9 mouse cellular contexts compared by ENCODE assay signal in genomic region chr13:58213801-58214200, GRCm38 (mm10). TPM values are rescaled to one million over a fixed set of nuclear protein-coding genes. Genes with fewer than 3 reads are reported as not detected.
A peak's percentile ranks its signal among the peaks of the same experiment; 100 is the strongest.
DNase-seq lines count a peak whose midpoint lies in the region; ATAC-seq and TF ChIP-seq lines count a peak whose summit lies in the region.
"Had no signal": no experiment of that assay in that cellular context is flagged by ENCODE, and none has a peak within 500 bp of the region (broad histone marks: within the 10 kb centered on the region; RNA-seq: fewer than 3 reads in every experiment).

No protein-coding gene starts in this region.

- TF ChIP-seq POLR2A in MEL (IDR thresholded peaks at IDR 0.05; ENCODE audit: control insufficient read depth in 1 of 2, insufficient read depth in 1 of 2, low read depth in 1 of 2, low read length in 2 of 2, poor library complexity in 1 of 2), result no peak

- ATAC-seq in heart, embryonic 14.5 days (ENCODE audit: insufficient number of reproducible peaks, insufficient read depth, low FRiP score, low read depth), result no peak
- ATAC-seq in hindbrain, embryonic 15.5 days (ENCODE audit: low FRiP score, low read depth), result no peak
- ATAC-seq in neural tube, embryonic 12.5 days (ENCODE audit: low FRiP score, low read depth), result no peak
- no peak for ATAC-seq in cerebellum, adult (ENCODE audit: insufficient number of reproducible peaks, low FRiP score, low TSS enrichment)

- no peaks in the 10 kb centered on the region for H3K36me3 ChIP-seq in heart, embryonic 14.5 days (ENCODE audit: control insufficient read depth, insufficient read depth, low read length)
- H3K36me3 ChIP-seq in MEL (ENCODE audit: control insufficient read depth in 1 of 2, insufficient read depth in 2 of 2, low read length in 2 of 2), result peaks cover 4 to 37% of the 10 kb centered on the region in 2 experiments
- H3K36me3 ChIP-seq in hindbrain, embryonic 15.5 days, result no peaks in the 10 kb centered on the region
- H3K36me3 ChIP-seq in neural tube, embryonic 12.5 days, result no peaks in the 10 kb centered on the region

- no peak for DNase-seq in heart, postnatal 25 days (ENCODE audit: low spot score)
- DNase-seq in MEL (ENCODE audit: low read depth, low spot score), result no peak
- DNase-seq in cerebellum, adult 11 months, result no peak
- DNase-seq in cerebellum, postnatal 10 days, result no peak

- intact Hi-C loops in heart, postnatal 25 days (cut with DNase I), result no loop called here

- no peak for TF ChIP-seq CTCF in MEL (IDR thresholded peaks at IDR 0.05 in 2 of 3, conservative IDR thresholded peaks at IDR 0.05 in 1 of 3; ENCODE audit: control insufficient read depth in 1 of 3, insufficient read depth in 1 of 3, low read depth in 2 of 3, low read length in 3 of 3, poor library complexity in 1 of 3, severe bottlenecking in 1 of 3)

- 49% methylated on average over 8 of the region's 8 CpGs for WGBS in heart, embryonic 14.5 days
- 68% methylated on average over 8 of the region's 8 CpGs for WGBS in hindbrain, embryonic 15.5 days
- WGBS in neural tube, embryonic 12.5 days, result 75% methylated on average over 8 of the region's 8 CpGs

- H3K27ac ChIP-seq in heart, embryonic 14.5 days (replicated peaks in 1 of 2; ENCODE audit: control insufficient read depth in 1 of 2, insufficient read depth in 1 of 2, low read depth in 2 of 2, low read length in 2 of 2), result no peak overlapping the region
- H3K27ac ChIP-seq in MEL (ENCODE audit: control insufficient read depth, low read depth, low read length), result no peak overlapping the region
- no peak overlapping the region for H3K27ac ChIP-seq in hindbrain, embryonic 15.5 days (replicated peaks)
- H3K27ac ChIP-seq in neural tube, embryonic 12.5 days, result no peak overlapping the region
- H3K27ac ChIP-seq: macrophage had no signal

- H3K4me2 ChIP-seq in heart, embryonic 14.5 days (ENCODE audit: low read length), result peak overlapping the region; percentile 85
- H3K4me2 ChIP-seq in hindbrain, embryonic 15.5 days, result peak overlapping the region; percentile 85
- H3K4me2 ChIP-seq in neural tube, embryonic 12.5 days (replicated peaks), result peak overlapping the region; percentile 86

- peak overlapping the region; percentile 98; the same call in 1 of the 2 replicates for H3K9ac ChIP-seq in heart, embryonic 14.5 days (ENCODE audit: low read length)
- H3K9ac ChIP-seq in MEL (ENCODE audit: control insufficient read depth, low read depth, low read length, poor library complexity, severe bottlenecking), result peak overlapping the region; percentile 93; the same call in 1 of the 2 replicates
- no peak overlapping the region for H3K9ac ChIP-seq in hindbrain, embryonic 15.5 days
- peak overlapping the region; percentile 96 for H3K9ac ChIP-seq in neural tube, embryonic 12.5 days

- H3K9me3 ChIP-seq in heart, embryonic 14.5 days (ENCODE audit: control insufficient read depth, low read length), result no peaks in the 10 kb centered on the region
- no peaks in the 10 kb centered on the region for H3K9me3 ChIP-seq in MEL (replicated peaks; ENCODE audit: insufficient read depth, low read length)
- no peaks in the 10 kb centered on the region for H3K9me3 ChIP-seq in hindbrain, embryonic 15.5 days
- H3K9me3 ChIP-seq in neural tube, embryonic 12.5 days, result no peaks in the 10 kb centered on the region

- no peak for TF ChIP-seq RAD21 in MEL (IDR thresholded peaks at IDR 0.05; ENCODE audit: low read depth, low read length)

- TF ChIP-seq EP300 in MEL (IDR thresholded peaks at IDR 0.05; ENCODE audit: low read depth in 1 of 2, low read length in 2 of 2), result no peak

- H3K79me2 ChIP-seq in MEL (ENCODE audit: control insufficient read depth, insufficient read depth, low read length, poor library complexity), result peaks cover 64% of the 10 kb centered on the region

- H3K4me3 ChIP-seq in heart, embryonic 14.5 days (ENCODE audit: control insufficient read depth in 1 of 2, insufficient read depth in 1 of 2, low read depth in 1 of 2, low read length in 2 of 2), result peak overlapping the region in 1 of 2 experiments; percentile 99; a peak in 1 of 4 replicates
- H3K4me3 ChIP-seq in MEL (ENCODE audit: control insufficient read depth in 1 of 2, insufficient read depth in 1 of 2, low read depth in 2 of 2, low read length in 2 of 2), result peak overlapping the region; percentile 87 to 95; a peak in 3 of 4 replicates
- H3K4me3 ChIP-seq in hindbrain, embryonic 15.5 days, result peak overlapping the region; percentile 77
- no peak overlapping the region for H3K4me3 ChIP-seq in neural tube, embryonic 12.5 days

- H3K4me1 ChIP-seq in heart, embryonic 14.5 days (ENCODE audit: control insufficient read depth in 2 of 2, insufficient read depth in 2 of 2, low read length in 2 of 2), result peaks cover 5 to 32% of the 10 kb centered on the region in 2 experiments
- peaks cover 14 to 16% of the 10 kb centered on the region in 2 experiments for H3K4me1 ChIP-seq in MEL (ENCODE audit: control insufficient read depth in 1 of 2, insufficient read depth in 2 of 2, low read length in 2 of 2)
- peaks cover 33% of the 10 kb centered on the region for H3K4me1 ChIP-seq in hindbrain, embryonic 15.5 days (replicated peaks)
- peaks cover 23% of the 10 kb centered on the region for H3K4me1 ChIP-seq in neural tube, embryonic 12.5 days

- H3K27me3 ChIP-seq in heart, embryonic 14.5 days (ENCODE audit: control insufficient read depth, insufficient read depth, low read length), result no peaks in the 10 kb centered on the region
- no peaks in the 10 kb centered on the region for H3K27me3 ChIP-seq in MEL (ENCODE audit: control insufficient read depth in 1 of 2, insufficient read depth in 2 of 2, low read length in 2 of 2)
- no peaks in the 10 kb centered on the region for H3K27me3 ChIP-seq in hindbrain, embryonic 15.5 days
- no peaks in the 10 kb centered on the region for H3K27me3 ChIP-seq in neural tube, embryonic 12.5 days (replicated peaks)

TF ChIP-seq in MEL, 35 proteins besides CTCF, POLR2A, EP300 and RAD21:
- TF ChIP-seq ZMIZ1 (IDR thresholded peaks at IDR 0.05; ENCODE audit: low read depth, low read length), result no peak
- TF ChIP-seq TCF12 (IDR thresholded peaks at IDR 0.05; ENCODE audit: low read depth, low read length), result no peak
- TF ChIP-seq ZKSCAN1 (IDR thresholded peaks at IDR 0.05; ENCODE audit: low read depth, low read length), result no peak
- no peak for TF ChIP-seq JUND (IDR thresholded peaks at IDR 0.05; ENCODE audit: low read depth, low read length)
- TF ChIP-seq ETS1 (IDR thresholded peaks at IDR 0.05; ENCODE audit: low read depth, low read length), result no peak
- TF ChIP-seq ZC3H11A (IDR thresholded peaks at IDR 0.05; ENCODE audit: low read depth, low read length), result no peak
- no peak for TF ChIP-seq GABPA (IDR thresholded peaks at IDR 0.05; ENCODE audit: low read depth, low read length)
- no peak for TF ChIP-seq MAX (IDR thresholded peaks at IDR 0.05; ENCODE audit: low read length)
- no peak for TF ChIP-seq POLR2AphosphoS2 (IDR thresholded peaks at IDR 0.05; ENCODE audit: low read length)
- TF ChIP-seq USF1 (IDR thresholded peaks at IDR 0.05; ENCODE audit: low read depth, low read length), result no peak

RNA-seq across cellular contexts. Expression of gene Ubqln1, which starts 1.7 kb away (rescaled TPM):
- polyA plus RNA-seq in heart, embryonic 14.5 days (2014; fragmentation: Nextera tagmentation; extraction: Ambion mirVana), result 66.6 and 67.2 TPM in 2 replicates
- 10 to 100 TPM; 48.2 to 50.2 TPM for total RNA-seq in heart, postnatal 25 days (2021)
- 68.6 and 77.2 TPM in 2 replicates for total RNA-seq in MEL (2012; rRNA removed)
- 100 to 1,000 TPM in 1 of 2 experiments, not detected in 1; 146 TPM for polyA plus RNA-seq in MEL (2012; ENCODE audit: insufficient read depth in 1 of 2, insufficient read length in 2 of 2, low read depth in 1 of 2, low replicate concordance in 2 of 2, missing spikeins in 1 of 2)
- 146 and 158 TPM in 2 replicates for polyA plus RNA-seq in hindbrain, embryonic 15.5 days (2015; fragmentation: Nextera tagmentation; extraction: Ambion mirVana)
- 172 and 184 TPM in 2 replicates for polyA plus RNA-seq in neural tube, embryonic 12.5 days (2016; fragmentation: Nextera tagmentation; extraction: Ambion mirVana)

RNA-seq across cellular contexts. Expression of gene Idnk, which starts 56.4 kb away (rescaled TPM):
- polyA plus RNA-seq in heart, embryonic 14.5 days (2014; fragmentation: Nextera tagmentation; extraction: Ambion mirVana), result 31.7 and 38.2 TPM in 2 replicates
- 10 to 100 TPM; 23.2 to 24.3 TPM for total RNA-seq in heart, postnatal 25 days (2021)
- 26.0 and 29.5 TPM in 2 replicates for total RNA-seq in MEL (2012; rRNA removed)
- 10 to 100 TPM in 1 of 2 experiments, not detected in 1; 50.3 TPM for polyA plus RNA-seq in MEL (2012; ENCODE audit: insufficient read depth in 1 of 2, insufficient read length in 2 of 2, low read depth in 1 of 2, low replicate concordance in 2 of 2, missing spikeins in 1 of 2)
- polyA plus RNA-seq in hindbrain, embryonic 15.5 days (2015; fragmentation: Nextera tagmentation; extraction: Ambion mirVana), result 54.2 and 55.9 TPM in 2 replicates
- 69.1 and 77.5 TPM in 2 replicates for polyA plus RNA-seq in neural tube, embryonic 12.5 days (2016; fragmentation: Nextera tagmentation; extraction: Ambion mirVana)
